Mouse (Mus musculus): ENCODE measurements around the gene Cerk. TPM values are rescaled to one million over a fixed set of nuclear protein-coding genes. Genes with fewer than 3 reads are reported as not detected.

Cerk gene
- total RNA-seq, 2 experiments from 2014 or later = 3.6 to 5.3 TPM

DNA sequence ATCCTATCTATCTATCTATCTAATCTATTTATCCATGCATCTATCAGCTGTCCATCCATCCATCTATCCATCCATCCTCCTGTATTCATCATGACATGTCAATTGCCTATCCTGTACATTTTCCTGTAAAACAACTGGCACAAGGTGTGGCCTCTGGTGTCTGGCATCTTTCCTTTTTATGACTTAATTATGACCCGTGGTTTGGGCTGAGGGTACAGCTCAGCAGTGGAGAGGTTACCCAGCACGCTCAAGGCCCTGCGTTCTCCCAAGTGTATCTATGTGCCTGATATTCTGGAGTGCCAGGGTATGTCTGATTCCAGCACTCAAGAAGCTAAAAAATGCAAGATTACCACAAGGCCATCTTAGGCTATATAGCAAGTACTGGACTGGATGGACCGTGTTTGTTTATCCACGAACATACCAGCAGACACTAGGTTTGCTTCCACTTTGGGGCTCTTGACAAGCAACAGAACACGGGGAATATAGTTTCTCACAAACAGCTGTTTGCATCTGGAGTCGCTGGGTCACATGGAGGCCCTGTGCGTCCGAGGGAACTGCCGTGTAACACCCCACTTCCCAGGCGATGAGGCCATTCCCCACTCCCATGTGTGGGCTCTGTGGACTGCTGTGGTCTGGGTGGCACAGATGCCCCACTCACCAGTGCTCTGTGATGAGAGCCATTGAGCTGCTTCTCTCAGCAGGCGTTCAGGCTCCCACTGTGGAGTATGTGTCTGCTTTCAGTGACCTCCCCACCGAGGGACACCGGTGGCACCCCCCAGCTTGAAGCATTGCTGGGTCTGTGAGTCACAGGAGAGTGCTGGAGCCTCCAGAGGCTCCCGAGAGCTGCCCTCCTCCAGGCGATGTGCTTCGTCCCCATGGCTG, 90.0 kb downstream of the Cerk start:
- intact Hi-C loops (cut with DNase I) = no loop called here
- no peak for DNase-seq

DNA sequence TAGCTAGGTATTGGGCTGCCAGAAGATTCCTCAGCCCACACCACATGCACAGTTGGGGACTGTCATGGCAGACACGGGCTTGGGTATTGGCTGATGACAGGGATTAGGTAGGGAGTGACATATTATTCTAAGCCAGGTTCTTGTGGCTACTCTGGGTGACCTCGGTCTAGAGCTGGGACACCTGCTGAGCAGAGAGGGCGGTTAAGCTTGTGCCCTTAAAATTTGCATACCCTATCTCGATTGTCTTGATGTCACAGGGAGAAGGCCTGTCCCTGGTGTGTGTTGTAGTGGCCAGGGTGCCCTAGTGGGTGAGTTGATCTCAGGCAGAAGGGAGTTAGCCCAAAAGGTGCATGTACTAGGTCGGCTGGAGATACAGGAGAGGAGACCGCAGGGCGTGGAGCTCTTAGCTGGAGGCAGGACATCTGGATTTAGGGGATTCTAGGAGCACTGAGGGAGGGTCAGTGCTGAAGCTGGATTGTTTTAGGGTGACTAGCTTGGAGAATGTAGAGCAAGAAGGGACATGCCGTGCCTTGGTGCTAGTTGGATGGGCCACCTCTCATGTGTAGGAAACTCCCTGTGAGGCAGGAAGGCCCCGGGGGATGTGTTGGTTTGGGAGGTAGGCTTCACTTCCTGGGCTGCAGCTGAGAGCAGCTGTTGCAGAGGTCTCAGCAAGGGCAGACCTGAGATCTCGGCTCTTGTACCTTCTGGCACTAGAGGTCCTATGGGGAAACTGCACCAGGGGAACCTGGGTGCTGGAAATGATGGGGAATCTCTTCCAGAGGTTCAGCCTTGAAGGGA, 91.4 kb downstream of the Cerk start:
- intact Hi-C loops (cut with DNase I) = no loop called here
- no peak for DNase-seq

- DNase-seq = no peak
- intact Hi-C loops (cut with DNase I) = no loop called here
These were observed 92.7 kb downstream of the Cerk start for GRCm38 (mm10) chr15:86093236-86093635.

GRCm38 (mm10) chr15:86091998-86092670, 93.8 kb downstream of the Cerk start:
- intact Hi-C loops (cut with DNase I) = no loop called here
- no peak for DNase-seq

GRCm38 (mm10) chr15:86091201-86091997, 94.5 kb downstream of the Cerk start:
- intact Hi-C loops (cut with DNase I) = no loop called here
- DNase-seq = no peak

- intact Hi-C loops (cut with DNase I) = no loop called here
These were observed 95.4 kb downstream of the Cerk start for GRCm38 (mm10) chr15:86090578-86090977.

GRCm38 (mm10) chr15:86089991-86090529, 95.9 kb downstream of the Cerk start:
- peak; percentile 65 to 66 for DNase-seq
- intact Hi-C loops (cut with DNase I) = no loop called here

More at GRCm38 (mm10) chr15:86090578-86090977, 95.4 kb downstream of the Cerk start:
- DNase-seq = no peak

Other genes with a start within 250 kb of the Cerk start
- under 1 TPM; 0.10 to 0.37 TPM for gene Celsr1, start 152.4 kb downstream of the Cerk start, total RNA-seq (2021)
- gene Gramd4, start 128.4 kb downstream of the Cerk start, total RNA-seq (2021) = 1 to 10 TPM; 5.1 to 5.9 TPM
- gene Tbc1d22a, start 28.3 kb upstream of the Cerk start, total RNA-seq (2021) = 10 to 100 TPM; 13.5 to 16.0 TPM

All from gastrocnemius, postnatal 36 days (tissue).